Mouse (Mus musculus) hindbrain, embryonic 15.5 days (tissue): ENCODE data around the gene Gm20388. TPM values are rescaled to one million over a fixed set of nuclear protein-coding genes. Genes with fewer than 3 reads are reported as not detected.

Source experiments
- ATAC-seq: fragments of 200-750 bp; cut with Nextera tagmentation; 2 replicates; pipeline ENCODE4 v1.8.0; 2017; ENCODE audit warnings: low read depth, moderate number of reproducible peaks, moderate TSS enrichment; ENCODE audit not compliant: low FRiP score
- H3K27ac ChIP-seq: fragments of 300-500 bp; sonication (generic); replicated peaks from 2 replicates; pipeline ENCODE4 v1.5.1; 2015; ENCODE audit warnings: mild to moderate bottlenecking, inconsistent platforms
- H3K27me3 ChIP-seq: fragments of 300-500 bp; sonication (generic); 2 replicates; pipeline ENCODE4 v1.6.1; 2015; ENCODE audit warnings: control low read depth, inconsistent platforms
- H3K36me3 ChIP-seq: fragments of 300-500 bp; sonication (generic); 2 replicates; pipeline ENCODE4 v1.6.1; 2015; ENCODE audit warnings: control low read depth, inconsistent platforms
- H3K4me1 ChIP-seq: fragments of 300-500 bp; sonication (generic); replicated peaks from 2 replicates; pipeline ENCODE4 v1.6.1; 2015; ENCODE audit warnings: control low read depth, inconsistent platforms
- H3K4me2 ChIP-seq: fragments of 300-500 bp; sonication (generic); 2 replicates; pipeline ENCODE4 v1.6.1; 2015; ENCODE audit warnings: moderate library complexity, mild to moderate bottlenecking, inconsistent platforms
- H3K4me3 ChIP-seq: fragments of 300-500 bp; sonication (generic); 2 replicates; pipeline ENCODE4 v1.5.1; 2015; ENCODE audit warnings: mild to moderate bottlenecking, inconsistent platforms
- H3K9ac ChIP-seq: fragments of 300-500 bp; sonication (generic); 2 replicates; pipeline ENCODE4 v1.6.1; 2015; ENCODE audit warnings: inconsistent platforms
- H3K9me3 ChIP-seq: fragments of 300-500 bp; sonication (generic); 2 replicates; pipeline ENCODE4 v1.6.1; 2016; ENCODE audit warnings: control low read depth, inconsistent platforms
- WGBS: fragments of 180-500 bp; shearing (Covaris S2); methylation state at CpG from one replicate; pipeline ENCODE4 v1.1.7; 2015; 5-methylcytosine and 5-hydroxymethylcytosine counted together
- polyA plus RNA-seq: library from polyadenylated mRNA; unstranded; fragments of >200 nt; fragmentation: Nextera tagmentation; extraction: Ambion mirVana; gene quantifications from 2 replicates; pipeline ENCODE4 v1.2.1, GENCODE M21; 2015

Gm20388 gene
- polyA plus RNA-seq, 1 experiment from 2014 or later = 5.4 TPM

GRCm38 (mm10) chr8:120475462-120476201 lies 565.0 kb downstream of the Gm20388 start:
- ATAC-seq = no peak
- Histone ChIP-seq H3K9me3 (no peaks in the 10 kb centered on the region), H3K4me2 (no peak overlapping the region), H3K36me3 (no peaks in the 10 kb centered on the region), H3K4me3 (no peak overlapping the region), H3K4me1 (peaks cover 41% of the 10 kb centered on the region), H3K27ac (no peak overlapping the region), H3K27me3 (no peaks in the 10 kb centered on the region), H3K9ac (no peak overlapping the region)
- WGBS = 77% methylated on average over 10 of the region's 10 CpGs

- H3K36me3 ChIP-seq = no peaks in the 10 kb centered on the region
These were observed 566.3 kb downstream of the Gm20388 start for GRCm38 (mm10) chr8:120476711-120477575.

GRCm38 (mm10) chr8:120478754-120479153 lies 568.1 kb downstream of the Gm20388 start:
- no peak for ATAC-seq
- Histone ChIP-seq H3K4me1 (peaks cover 26% of the 10 kb centered on the region), H3K4me2 (no peak overlapping the region), H3K9ac (no peak overlapping the region), H3K9me3 (no peaks in the 10 kb centered on the region), H3K27ac (no peak overlapping the region), H3K36me3 (no peaks in the 10 kb centered on the region), H3K27me3 (no peaks in the 10 kb centered on the region), H3K4me3 (no peak overlapping the region)
- 91% methylated on average over 11 of the region's 11 CpGs for WGBS

More at GRCm38 (mm10) chr8:120476711-120477575, 566.3 kb downstream of the Gm20388 start:
- H3K4me3 ChIP-seq = no peak overlapping the region
- H3K4me1 ChIP-seq = peaks cover 28% of the 10 kb centered on the region
- 0 out of 2 replicates have a peak overlapping the region, but pooled peaks have one; percentile 5 for H3K9ac ChIP-seq
- H3K27me3 ChIP-seq = no peaks in the 10 kb centered on the region
- no peak for ATAC-seq
- peak overlapping the region; percentile 36; the same call in 1 of the 2 replicates for H3K27ac ChIP-seq
- no peak overlapping the region for H3K4me2 ChIP-seq
- H3K9me3 ChIP-seq = no peaks in the 10 kb centered on the region
- 35% methylated on average over 25 of the region's 25 CpGs for WGBS

- Histone ChIP-seq H3K27ac (no peak overlapping the region), H3K36me3 (no peaks in the 10 kb centered on the region), H3K27me3 (no peaks in the 10 kb centered on the region), H3K4me1 (peaks cover 32% of the 10 kb centered on the region), H3K4me2 (no peak overlapping the region), H3K4me3 (no peak overlapping the region), H3K9me3 (no peaks in the 10 kb centered on the region), H3K9ac (no peak overlapping the region)
- 91% methylated on average over 4 of the region's 4 CpGs for WGBS
- no peak for ATAC-seq
These were observed 569.0 kb downstream of the Gm20388 start for GRCm38 (mm10) chr8:120479691-120480090.

- Histone ChIP-seq H3K4me3 (no peak overlapping the region), H3K36me3 (no peaks in the 10 kb centered on the region), H3K9me3 (no peaks in the 10 kb centered on the region), H3K4me1 (peaks cover 44% of the 10 kb centered on the region), H3K9ac (no peak overlapping the region), H3K4me2 (no peak overlapping the region), H3K27ac (no peak overlapping the region), H3K27me3 (no peaks in the 10 kb centered on the region)
- ATAC-seq = no peak
- 79% methylated on average over 8 of the region's 9 CpGs for WGBS
These were observed 571.5 kb downstream of the Gm20388 start for GRCm38 (mm10) chr8:120482015-120482689.

- Histone ChIP-seq H3K9ac (0 out of 2 replicates have a peak overlapping the region, but pooled peaks have one; percentile 10), H3K36me3 (no peaks in the 10 kb centered on the region), H3K27me3 (no peaks in the 10 kb centered on the region), H3K9me3 (no peaks in the 10 kb centered on the region), H3K4me1 (peaks cover 42% of the 10 kb centered on the region), H3K27ac (peak overlapping the region; percentile 65), H3K4me2 (no peak overlapping the region), H3K4me3 (no peak overlapping the region)
- ATAC-seq = 0 out of 2 replicates have a peak, but pooled peaks have one; percentile 16
- WGBS = 14% methylated on average over 6 of the region's 6 CpGs
These were observed 573.8 kb downstream of the Gm20388 start for GRCm38 (mm10) chr8:120484460-120484859.

- 27% methylated on average over 6 of the region's 6 CpGs for WGBS
- Histone ChIP-seq H3K27ac (peak overlapping the region; percentile 65), H3K36me3 (no peaks in the 10 kb centered on the region), H3K4me1 (peaks cover 48% of the 10 kb centered on the region), H3K27me3 (no peaks in the 10 kb centered on the region), H3K9me3 (no peaks in the 10 kb centered on the region), H3K9ac (0 out of 2 replicates have a peak overlapping the region, but pooled peaks have one; percentile 10), H3K4me3 (no peak overlapping the region), H3K4me2 (no peak overlapping the region)
- peak; percentile 27; the same call in 1 of the 2 replicates for ATAC-seq
These were observed 574.5 kb downstream of the Gm20388 start for GRCm38 (mm10) chr8:120485116-120485515.

- peak overlapping the region; percentile 61 for H3K4me3 ChIP-seq
- peaks cover 55% of the 10 kb centered on the region for H3K4me1 ChIP-seq
- 23% methylated on average over 21 of the region's 21 CpGs for WGBS
- peak overlapping the region; percentile 84 for H3K4me2 ChIP-seq
- peak overlapping the region; percentile 83 for H3K9ac ChIP-seq
- no peaks in the 10 kb centered on the region for H3K36me3 ChIP-seq
- peak overlapping the region; percentile 98 for H3K27ac ChIP-seq
- no peaks in the 10 kb centered on the region for H3K27me3 ChIP-seq
- no peaks in the 10 kb centered on the region for H3K9me3 ChIP-seq
- 0 out of 2 replicates have a peak, but pooled peaks have one; percentile 8 for ATAC-seq
These were observed 575.2 kb downstream of the Gm20388 start for GRCm38 (mm10) chr8:120485551-120486476.

- H3K36me3 ChIP-seq = no peaks in the 10 kb centered on the region
- peak overlapping the region; percentile 83 for H3K9ac ChIP-seq
- peak; percentile 24; the same call in 1 of the 2 replicates for ATAC-seq
- peak overlapping the region; percentile 84 for H3K4me2 ChIP-seq
- no peaks in the 10 kb centered on the region for H3K27me3 ChIP-seq
- peak overlapping the region; percentile 61 for H3K4me3 ChIP-seq
- peak overlapping the region; percentile 98 for H3K27ac ChIP-seq
- no peaks in the 10 kb centered on the region for H3K9me3 ChIP-seq
- H3K4me1 ChIP-seq = peaks cover 64% of the 10 kb centered on the region
- WGBS = 3% methylated on average over 50 of the region's 50 CpGs
These were observed 576.1 kb downstream of the Gm20388 start for GRCm38 (mm10) chr8:120486477-120487376.

GRCm38 (mm10) chr8:120487377-120487728 lies 576.7 kb downstream of the Gm20388 start:
- 1% methylated on average over 34 of the region's 34 CpGs for WGBS
- no peaks in the 10 kb centered on the region for H3K36me3 ChIP-seq
- H3K27me3 ChIP-seq = no peaks in the 10 kb centered on the region
- peak overlapping the region; percentile 61 for H3K4me3 ChIP-seq
- no peaks in the 10 kb centered on the region for H3K9me3 ChIP-seq
- H3K9ac ChIP-seq = peak overlapping the region; percentile 83
- H3K4me1 ChIP-seq = peaks cover 71% of the 10 kb centered on the region
- peak; percentile 23 for ATAC-seq
- peak overlapping the region; percentile 98 for H3K27ac ChIP-seq
- H3K4me2 ChIP-seq = peak overlapping the region; percentile 84
